Mouse (Mus musculus) cerebellum, postnatal 36 days (tissue): ENCODE results near the gene Slc17a5.
"Not testable (repeated sequence)": the region's sequence is repeated elsewhere in the genome, so short reads cannot be mapped to it uniquely, and the experiment has no call there.

ENCODE experiments used
- DNase-seq, 2 experiments: peaks; one replicate each; pipeline ENCODE4 v3.0.0; 2021 to 2022; ENCODE audit warnings: mixed read lengths in 2 of 2

Slc17a5 gene

GRCm38 (mm10) chr9:78558586-78559214 is 29.1 kb downstream of the Slc17a5 start:
- no peak for DNase-seq

- DNase-seq = no peak
Observed at GRCm38 (mm10) chr9:78557041-78557440, 30.8 kb downstream of the Slc17a5 start.

GRCm38 (mm10) chr9:78552984-78553383 is 34.9 kb downstream of the Slc17a5 start:
- peak; percentile 76 to 85 for DNase-seq

GRCm38 (mm10) chr9:78551761-78552160 is 36.1 kb downstream of the Slc17a5 start:
- DNase-seq = no peak

- no peak for DNase-seq
Observed at GRCm38 (mm10) chr9:78547742-78548141, 40.1 kb downstream of the Slc17a5 start.

GRCm38 (mm10) chr9:78546944-78547343 is 40.9 kb downstream of the Slc17a5 start:
- no peak for DNase-seq

- no peak for DNase-seq
Observed at GRCm38 (mm10) chr9:78541758-78542157, 46.1 kb downstream of the Slc17a5 start.

GRCm38 (mm10) chr9:78538421-78538820 is 49.4 kb downstream of the Slc17a5 start:
- DNase-seq = no peak

GRCm38 (mm10) chr9:78537154-78537873 is 50.5 kb downstream of the Slc17a5 start:
- DNase-seq = peak; percentile 63 to 73

GRCm38 (mm10) chr9:78534606-78535005 is 53.2 kb downstream of the Slc17a5 start:
- DNase-seq = no peak

- no peak for DNase-seq
Observed at GRCm38 (mm10) chr9:78533296-78533935, 54.4 kb downstream of the Slc17a5 start.

- DNase-seq = no peak
Observed at GRCm38 (mm10) chr9:78532341-78532819, 55.5 kb downstream of the Slc17a5 start.

- no peak for DNase-seq
Observed at GRCm38 (mm10) chr9:78531816-78532215, 56.0 kb downstream of the Slc17a5 start.

- DNase-seq = peak; percentile 77 to 80
Observed at GRCm38 (mm10) chr9:78527767-78528381, 60.0 kb downstream of the Slc17a5 start.

GRCm38 (mm10) chr9:78527301-78527761 is 60.5 kb downstream of the Slc17a5 start:
- DNase-seq = peak; percentile 65 to 69

- no peak for DNase-seq
Observed at GRCm38 (mm10) chr9:78526206-78526605, 61.6 kb downstream of the Slc17a5 start.

- no peak for DNase-seq
Observed at GRCm38 (mm10) chr9:78525451-78526135, 62.2 kb downstream of the Slc17a5 start.

- DNase-seq = peak in 1 of 2 experiments; percentile 10
Observed at GRCm38 (mm10) chr9:78521689-78522088, 66.2 kb downstream of the Slc17a5 start.

- peak; percentile 43 to 44 for DNase-seq
Observed at GRCm38 (mm10) chr9:78520780-78521601, 66.8 kb downstream of the Slc17a5 start.

GRCm38 (mm10) chr9:78520127-78520779 is 67.6 kb downstream of the Slc17a5 start:
- no peak for DNase-seq

GRCm38 (mm10) chr9:78517237-78517636 is 70.6 kb downstream of the Slc17a5 start:
- not testable (repeated sequence) for DNase-seq
